Mouse (Mus musculus) retina, postnatal 1 day (tissue): ENCODE data around the gene P2ry6.
A peak's percentile ranks its signal among the peaks of the same experiment; 100 is the strongest.

Source experiments
- DNase-seq: peaks from one replicate; pipeline ENCODE4 v3.0.0-alpha.2; 2012

P2ry6 gene

GRCm38 (mm10) chr7:100984452-100985395 is 10.3 kb upstream of the P2ry6 start:
- peak; percentile 64 for DNase-seq

- no peak for DNase-seq
Measured at GRCm38 (mm10) chr7:100979175-100979574, 4.7 kb upstream of the P2ry6 start.

GRCm38 (mm10) chr7:100978171-100978570 is 3.7 kb upstream of the P2ry6 start:
- DNase-seq: no peak

GRCm38 (mm10) chr7:100972875-100973274 is 1.6 kb downstream of the P2ry6 start:
- DNase-seq: no peak

- no peak for DNase-seq
Measured at GRCm38 (mm10) chr7:100968874-100969659, 5.4 kb downstream of the P2ry6 start.

- no peak for DNase-seq
Measured at GRCm38 (mm10) chr7:100968376-100968775, 6.1 kb downstream of the P2ry6 start.

GRCm38 (mm10) chr7:100967850-100968249 is 6.6 kb downstream of the P2ry6 start:
- DNase-seq: no peak

GRCm38 (mm10) chr7:100966014-100966413 is 8.4 kb downstream of the P2ry6 start:
- DNase-seq: no peak

- peak; percentile 69 for DNase-seq
Measured at GRCm38 (mm10) chr7:100965079-100965478, 9.4 kb downstream of the P2ry6 start.

GRCm38 (mm10) chr7:100964242-100964641 is 10.2 kb downstream of the P2ry6 start:
- peak; percentile 40 for DNase-seq

GRCm38 (mm10) chr7:100963381-100963780 is 11.1 kb downstream of the P2ry6 start:
- no peak for DNase-seq

GRCm38 (mm10) chr7:100961146-100961545 is 13.3 kb downstream of the P2ry6 start:
- no peak for DNase-seq

- no peak for DNase-seq
Measured at GRCm38 (mm10) chr7:100960462-100960861, 14.0 kb downstream of the P2ry6 start.

- peak; percentile 42 for DNase-seq
Measured at GRCm38 (mm10) chr7:100958426-100958825, 16.0 kb downstream of the P2ry6 start.

- DNase-seq: no peak
Measured at GRCm38 (mm10) chr7:100952686-100953085, 21.8 kb downstream of the P2ry6 start.

GRCm38 (mm10) chr7:100951903-100952302 is 22.5 kb downstream of the P2ry6 start:
- no peak for DNase-seq

GRCm38 (mm10) chr7:100950481-100951010 is 23.9 kb downstream of the P2ry6 start:
- no peak for DNase-seq

- DNase-seq: no peak
Measured at GRCm38 (mm10) chr7:100950031-100950430, 24.4 kb downstream of the P2ry6 start.

GRCm38 (mm10) chr7:100944738-100945137 is 29.7 kb downstream of the P2ry6 start:
- no peak for DNase-seq

- DNase-seq: no peak
Measured at GRCm38 (mm10) chr7:100944306-100944705, 30.1 kb downstream of the P2ry6 start.

- DNase-seq: peak; percentile 80
Measured at GRCm38 (mm10) chr7:100942789-100943615, 31.4 kb downstream of the P2ry6 start.

GRCm38 (mm10) chr7:100941169-100941568 is 33.3 kb downstream of the P2ry6 start:
- DNase-seq: no peak

GRCm38 (mm10) chr7:100938106-100938505 is 36.3 kb downstream of the P2ry6 start:
- no peak for DNase-seq
